Mouse (Mus musculus) liver, postnatal 0 days (tissue): ENCODE measurements around the gene Palmd.

Experiments used
- CTCF ChIP-seq: sonication (generic); IDR thresholded peaks from 2 replicates; pipeline ENCODE4 v1.5.1; 2016; ENCODE audit warnings: antibody characterized with exemption, low read depth
- EP300 ChIP-seq: IDR thresholded peaks from 2 replicates; pipeline ENCODE4 v1.6.1; 2016; ENCODE audit warnings: antibody characterized with exemption, low read depth, mild to moderate bottlenecking

GRCm38 (mm10) chr3:117006636-117007035 lies 37.8 kb upstream of the Palmd start:
- TF ChIP-seq EP300, result no peak
- TF ChIP-seq CTCF, result no peak
